Mouse (Mus musculus): ENCODE results near the gene Rabggta.

Rabggta gene

DNA sequence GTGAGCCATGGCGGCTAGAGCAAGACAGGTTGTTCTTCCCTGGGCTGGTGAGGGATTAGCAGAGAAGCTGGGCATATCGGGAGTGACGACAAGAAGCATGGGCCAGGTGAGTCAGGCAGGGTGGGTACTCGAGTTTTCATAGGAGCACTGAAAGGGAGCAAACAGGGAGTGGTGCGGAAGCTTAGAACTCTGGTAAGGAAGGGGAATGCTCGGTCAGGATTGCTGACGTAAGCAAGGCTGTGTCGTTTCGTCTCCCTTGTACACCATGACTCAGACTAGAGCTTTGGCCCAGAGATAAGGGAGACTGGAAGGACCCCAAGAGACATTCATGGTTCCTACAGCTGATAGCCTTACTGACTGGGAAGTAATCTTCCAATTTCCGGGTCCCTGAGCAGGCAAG, 11.8 kb upstream of the Rabggta start:
- no peak for DNase-seq (ENCODE audit: low read depth, low spot score)

DNA sequence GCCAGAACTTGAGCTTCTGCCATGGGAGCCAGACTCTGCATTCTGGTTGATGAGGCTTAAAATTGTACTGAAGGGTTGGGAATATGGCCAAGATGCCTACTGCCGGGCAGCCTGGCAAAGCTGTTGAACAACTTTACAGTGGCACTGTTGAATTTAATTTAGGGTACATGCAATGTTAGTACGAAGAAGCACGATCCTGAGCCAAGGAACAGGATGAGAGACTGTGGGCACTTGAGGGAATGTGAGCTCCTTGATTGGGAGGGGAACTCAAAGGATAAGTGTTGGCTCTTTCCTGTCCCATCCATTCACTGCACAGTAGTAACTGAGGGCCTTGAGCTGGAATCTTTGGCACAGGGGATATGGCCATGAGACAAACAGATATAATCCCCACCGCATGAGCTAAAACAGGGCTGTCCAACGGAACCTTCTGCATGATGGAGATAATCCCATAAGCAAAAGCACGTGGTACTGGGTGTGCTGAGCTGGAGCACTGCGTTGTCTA, 8.5 kb upstream of the Rabggta start:
- DNase-seq (ENCODE audit: low read depth, low spot score), result no peak

DNA sequence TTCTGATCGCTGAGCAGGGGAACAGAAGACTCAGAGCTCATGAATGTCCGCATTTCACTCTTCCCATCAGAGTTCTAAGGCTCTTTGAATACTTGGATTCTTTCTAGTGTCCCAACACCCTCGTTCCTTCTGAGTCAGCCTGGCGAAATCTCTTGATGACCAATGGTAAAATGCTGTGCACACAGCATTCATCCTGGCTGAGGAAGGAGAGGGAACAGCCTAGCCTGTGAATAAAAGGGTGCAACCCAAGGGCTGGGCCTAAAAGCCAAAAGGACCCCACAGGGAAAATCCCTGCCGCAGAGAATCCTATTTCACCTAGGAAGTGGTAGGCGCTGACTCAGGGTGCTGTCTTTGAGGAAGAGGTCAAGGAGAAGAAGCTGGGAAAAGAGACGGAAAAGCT, 8.1 kb upstream of the Rabggta start:
- no peak for DNase-seq (ENCODE audit: low read depth, low spot score)

DNA sequence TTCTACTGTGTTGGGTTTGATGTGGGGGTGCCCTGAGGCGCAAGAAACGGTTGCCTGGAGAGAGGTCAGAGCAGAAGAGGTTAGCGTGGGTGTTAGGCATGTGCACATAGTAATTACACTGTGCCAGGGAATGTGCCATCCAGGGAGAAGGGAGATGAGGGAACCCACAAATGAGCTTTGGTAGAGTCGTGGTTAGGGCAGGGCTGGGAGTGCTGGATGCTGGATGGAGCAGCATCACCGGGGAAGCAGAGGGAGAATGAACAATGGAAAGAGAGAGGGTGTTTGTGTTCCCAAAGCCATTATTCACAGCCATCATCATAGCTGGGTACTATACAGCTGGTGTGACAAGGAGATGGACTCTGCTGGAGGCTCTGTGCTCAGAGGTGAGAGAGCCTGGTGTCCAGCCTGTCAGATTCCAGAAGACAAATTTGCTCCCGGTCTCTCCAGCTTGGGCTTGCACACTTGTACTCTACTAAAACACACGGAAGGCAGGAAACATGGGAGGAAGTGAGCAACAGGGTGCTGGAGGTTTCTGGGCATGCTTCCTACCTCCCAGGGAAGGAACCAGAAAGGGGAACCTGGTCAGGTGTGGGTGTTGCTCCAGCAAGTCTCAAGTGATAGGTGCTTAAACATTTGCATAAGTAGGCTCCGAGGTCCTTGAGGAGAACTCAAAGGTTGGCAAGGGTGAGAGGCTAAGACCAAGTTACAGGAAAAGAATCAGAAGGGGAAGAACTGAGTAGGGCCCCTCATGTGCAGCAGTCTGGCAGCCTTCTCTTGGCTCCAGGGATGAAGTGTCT, 6.0 kb upstream of the Rabggta start:
- no peak for DNase-seq (ENCODE audit: low read depth, low spot score)

DNA sequence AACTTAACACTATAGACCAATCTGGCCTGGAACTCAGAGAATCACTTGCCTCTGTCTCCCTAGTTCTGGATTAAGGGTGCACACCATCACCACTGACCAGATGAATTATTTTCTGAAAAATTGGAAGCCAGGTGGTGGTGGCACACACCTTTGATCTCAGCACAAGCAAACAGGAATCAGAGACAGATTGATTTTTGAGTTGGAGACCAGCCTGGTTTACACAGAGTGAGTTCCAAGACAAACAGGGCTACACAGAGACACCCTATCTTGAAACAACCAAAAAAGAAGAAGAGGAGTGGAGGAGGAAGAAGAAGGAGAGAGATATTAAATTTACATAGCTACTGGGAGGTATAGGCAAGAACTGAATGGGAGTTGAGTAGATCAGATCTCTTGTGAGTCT, 4.2 kb upstream of the Rabggta start:
- DNase-seq (ENCODE audit: low read depth, low spot score), result no peak

DNA sequence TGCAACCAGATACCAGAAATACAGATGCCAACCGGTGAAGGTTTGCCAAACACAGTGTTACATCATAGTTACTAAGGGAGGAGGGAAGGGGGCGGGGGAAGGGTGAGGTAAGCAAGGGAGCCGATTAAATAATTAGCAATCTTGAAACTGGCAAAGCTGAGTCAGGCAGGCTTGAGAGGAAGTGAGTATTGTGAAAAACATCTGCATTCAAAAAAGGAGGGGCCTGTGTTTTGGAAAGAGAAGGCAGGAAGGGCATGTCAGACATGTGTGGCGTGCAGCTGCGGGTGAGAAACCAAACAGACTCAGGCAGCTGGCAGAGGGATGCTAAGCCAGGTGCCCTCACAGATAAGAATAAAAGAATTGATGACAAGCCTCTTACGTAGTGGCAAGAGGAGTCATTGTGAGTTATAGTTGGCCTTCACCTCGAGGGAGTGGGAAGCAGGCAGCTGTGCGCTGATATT, 2.4 kb upstream of the Rabggta start:
- DNase-seq (ENCODE audit: low read depth, low spot score), result no peak

DNA sequence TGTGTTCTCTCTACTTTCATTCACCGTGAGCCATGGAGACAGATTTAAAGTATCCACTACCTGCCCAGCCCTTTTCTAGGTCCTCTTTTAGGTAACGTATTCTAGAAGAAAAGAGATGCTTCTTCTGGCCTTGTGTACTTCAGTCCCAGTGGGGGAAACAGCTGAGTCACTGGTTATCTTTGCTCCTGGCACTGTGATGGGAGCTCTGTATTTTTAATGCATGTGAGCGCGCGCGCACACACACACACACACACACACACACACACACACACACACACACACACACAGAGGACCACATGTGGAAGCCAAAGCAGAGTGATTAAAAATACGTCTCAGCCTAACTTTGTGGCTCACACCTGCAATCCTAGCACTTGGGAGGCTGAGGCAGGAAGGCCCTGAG, 1.4 kb upstream of the Rabggta start:
- DNase-seq (ENCODE audit: low read depth, low spot score), result no peak

DNA sequence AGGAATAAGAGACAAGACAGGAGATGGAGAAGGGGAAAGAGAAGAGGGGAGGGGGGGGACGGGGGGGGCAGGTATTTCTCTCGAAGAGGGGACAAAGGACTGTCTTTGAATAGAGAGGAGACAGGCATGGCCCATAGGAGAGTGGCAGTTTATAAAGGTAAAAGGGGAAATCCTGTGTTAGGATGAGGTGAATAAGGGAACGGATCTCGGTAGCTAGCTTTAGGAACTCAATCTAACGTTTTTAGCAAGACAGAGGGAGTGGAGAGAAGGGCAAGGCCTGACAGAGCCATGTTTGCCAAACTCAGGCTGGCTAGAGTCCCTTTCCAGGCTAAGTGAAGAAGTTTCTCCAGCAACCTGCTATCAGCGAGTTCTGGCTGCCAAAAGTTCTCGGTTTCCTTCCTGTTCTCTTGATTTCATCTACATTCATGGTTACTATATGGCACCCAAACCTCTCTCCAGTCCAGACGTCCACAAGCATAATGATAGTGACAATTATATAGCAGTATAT, 429 bp upstream of the Rabggta start:
- DNase-seq (ENCODE audit: low read depth, low spot score), result no peak

DNA sequence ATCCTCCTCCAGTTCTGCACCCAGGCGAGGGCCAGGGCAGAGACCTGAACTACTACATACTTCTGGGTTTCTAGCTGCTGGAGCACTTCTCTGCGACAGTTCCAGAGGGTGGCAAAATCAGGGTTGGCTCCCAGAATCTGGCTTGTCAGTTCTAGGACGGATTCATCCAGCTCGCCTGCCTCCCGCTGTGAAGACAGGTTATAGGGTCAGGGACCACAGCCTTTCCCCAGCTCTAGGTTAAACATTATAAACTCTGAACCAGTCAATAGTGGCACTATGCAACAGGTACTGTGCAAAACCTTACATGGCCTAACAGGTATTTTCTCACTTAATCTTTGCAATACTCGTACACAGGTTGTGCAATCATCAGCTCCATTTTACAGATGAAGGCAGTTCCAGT, 987 bp downstream of the Rabggta start:
- DNase-seq (ENCODE audit: low read depth, low spot score), result no peak

DNA sequence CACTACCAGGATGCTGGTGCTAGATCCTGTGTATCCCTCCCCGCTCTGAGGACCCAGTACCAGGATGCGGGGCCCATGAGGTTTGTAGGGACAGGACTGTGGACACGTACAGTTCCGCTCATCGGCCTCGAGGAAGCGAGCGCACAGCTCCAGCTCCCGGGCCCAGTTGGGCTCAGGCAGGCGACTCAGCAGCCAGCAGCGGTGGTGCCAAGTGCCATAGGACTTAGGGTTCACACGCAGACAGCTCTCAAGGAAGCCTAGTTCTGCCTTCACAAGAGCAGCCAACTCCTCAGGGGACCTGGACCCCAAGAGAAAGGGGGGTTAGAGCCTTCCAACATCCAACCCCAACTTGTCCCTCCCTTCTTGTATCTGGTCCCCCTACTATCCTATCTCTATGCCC, 1.4 kb downstream of the Rabggta start:
- no peak for DNase-seq (ENCODE audit: low read depth, low spot score)

DNA sequence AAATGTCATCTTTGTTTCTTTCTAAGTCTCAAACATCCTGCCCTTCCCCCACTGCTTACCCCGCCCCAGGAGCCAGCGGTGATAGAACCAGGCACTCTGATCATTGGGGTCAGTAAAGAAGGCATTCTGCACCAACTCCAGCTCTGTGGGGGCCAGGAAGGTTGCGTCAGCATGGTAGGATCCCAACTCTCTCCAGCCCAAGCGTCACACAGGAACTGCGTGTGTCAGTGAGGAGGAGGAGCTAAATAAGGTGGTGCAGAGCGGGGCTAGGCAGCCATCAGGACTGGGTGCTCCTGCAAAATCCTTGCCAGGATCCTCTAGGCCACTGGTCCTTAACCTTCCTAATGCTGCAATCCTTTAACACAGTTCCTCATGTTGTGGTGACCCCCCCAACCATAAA, 2.3 kb downstream of the Rabggta start:
- peak; percentile 66 for DNase-seq (ENCODE audit: low read depth, low spot score)

DNA sequence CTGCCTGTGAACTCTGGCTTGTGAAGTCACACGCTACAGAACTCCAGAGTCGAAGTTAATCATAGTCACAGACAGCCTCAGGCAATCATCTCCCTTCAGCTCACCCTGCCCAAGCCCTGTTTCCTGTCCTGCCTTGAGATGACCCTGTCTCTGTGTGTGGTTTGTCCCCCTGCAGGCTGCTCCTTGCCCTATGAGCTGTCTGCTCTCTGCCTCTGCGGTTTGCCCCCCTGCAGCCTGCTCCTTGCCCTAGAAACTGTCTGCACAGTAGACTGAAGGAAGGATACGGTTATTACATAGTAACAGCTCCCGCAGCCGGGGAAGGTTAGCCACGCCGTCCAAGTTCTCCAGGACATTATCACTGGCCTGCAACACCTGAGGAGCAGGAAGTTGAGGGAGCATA, 5.2 kb downstream of the Rabggta start:
- no peak for DNase-seq (ENCODE audit: low read depth, low spot score)

DNA sequence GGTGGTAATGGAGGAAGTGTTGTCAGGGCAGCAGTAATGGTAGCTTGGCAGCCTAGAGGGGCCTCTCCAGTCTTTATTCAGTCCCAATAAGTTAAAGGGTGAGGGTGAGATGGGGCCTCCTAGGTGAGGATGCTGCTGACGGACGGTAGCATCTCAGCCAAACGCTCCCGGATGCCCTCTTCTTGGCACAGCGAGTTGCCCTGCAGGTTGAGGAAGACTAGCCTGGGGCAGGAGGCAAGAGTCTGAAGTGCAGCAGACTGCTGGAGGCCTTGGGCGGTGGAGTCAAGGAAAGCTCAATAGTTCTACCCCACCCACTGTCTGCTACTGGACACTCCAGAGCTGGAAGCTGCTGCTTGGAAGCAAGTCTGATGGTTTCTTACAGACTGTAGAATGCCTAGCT, 5.8 kb downstream of the Rabggta start:
- no peak for DNase-seq (ENCODE audit: low read depth, low spot score)

DNA sequence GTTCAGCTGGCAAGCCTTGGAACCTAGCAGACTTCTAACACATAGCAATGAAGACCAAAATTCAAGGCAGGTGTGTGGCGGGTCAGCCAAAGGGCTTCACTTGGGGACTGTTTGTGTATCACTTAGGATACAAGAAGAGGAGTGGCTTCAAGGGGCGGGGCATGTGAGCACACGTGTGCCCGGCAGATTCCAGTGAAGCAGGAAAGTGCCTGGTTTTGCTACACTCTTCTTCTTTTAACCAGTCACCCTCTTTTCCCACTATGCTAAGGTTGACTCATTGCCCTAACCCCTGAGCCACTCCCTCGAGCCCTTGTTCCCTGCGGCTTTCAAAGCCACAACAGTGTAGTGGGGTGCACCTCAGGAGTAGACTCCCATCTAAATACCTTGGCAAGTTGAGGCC, 7.2 kb downstream of the Rabggta start:
- peak; percentile 70 for DNase-seq (ENCODE audit: low read depth, low spot score)

DNA sequence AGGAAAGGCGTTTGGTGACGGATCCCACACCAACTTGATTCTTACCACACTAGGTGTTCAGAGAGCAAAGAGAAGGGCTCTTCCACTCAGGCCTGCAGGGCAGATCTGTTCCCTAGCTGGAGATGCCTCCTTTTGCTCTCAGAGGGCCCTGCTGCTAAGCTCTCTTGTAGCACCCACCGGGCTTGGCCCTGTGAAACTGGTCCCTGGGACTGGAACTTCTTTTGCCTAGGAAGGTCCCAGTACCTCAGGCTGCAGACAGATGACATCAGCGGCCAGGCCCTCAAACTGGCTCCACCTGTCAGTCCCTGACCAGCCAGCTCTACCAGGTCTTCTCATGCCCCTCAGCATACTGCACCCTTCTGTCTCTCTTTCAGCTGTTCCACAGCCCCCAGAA, 8.3 kb downstream of the Rabggta start, which contains the start of gene Tgm1:
Gene Tgm1, minus strand, starts transcription at position 198 of the 394 bp plus-strand sequence.
- DNase-seq (ENCODE audit: low read depth, low spot score), result no peak

DNA sequence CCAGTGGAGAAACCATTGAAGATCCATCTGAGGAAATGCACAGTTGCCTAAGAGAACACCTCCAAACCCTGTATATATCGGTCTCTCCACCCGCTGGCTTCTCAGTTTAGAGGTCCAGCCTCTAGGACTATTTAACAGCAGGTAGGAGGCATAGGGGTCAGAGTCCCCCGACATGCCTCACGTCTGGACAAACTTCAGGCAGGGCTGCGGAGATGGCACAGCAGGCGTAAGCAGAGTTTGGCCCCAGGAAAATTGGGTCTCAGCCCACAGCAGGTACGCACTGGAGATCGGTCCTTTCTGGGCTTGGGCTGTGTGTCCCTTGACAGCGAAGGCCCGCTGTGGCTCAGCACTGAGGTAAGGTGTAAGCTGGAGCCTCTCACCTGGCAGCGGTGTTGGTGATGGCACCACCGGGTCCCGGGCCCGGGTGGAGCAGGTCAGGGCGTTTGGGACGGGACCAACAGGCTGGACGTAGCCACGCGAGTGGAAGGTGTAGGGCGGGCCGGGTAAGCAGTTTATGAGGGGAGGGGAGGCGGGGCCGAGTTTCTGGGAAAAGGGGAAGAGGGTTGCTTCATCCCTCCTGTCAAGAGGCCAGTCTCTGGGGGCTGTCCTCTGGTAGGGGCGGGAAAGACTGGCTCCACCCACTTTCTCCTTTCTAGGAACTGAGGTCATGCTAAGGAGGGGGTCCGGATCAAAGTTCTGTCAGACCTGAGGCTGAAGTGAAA, 8.9 kb downstream of the Rabggta start:
- DNase-seq (ENCODE audit: low read depth, low spot score), result peak; percentile 90

DNA sequence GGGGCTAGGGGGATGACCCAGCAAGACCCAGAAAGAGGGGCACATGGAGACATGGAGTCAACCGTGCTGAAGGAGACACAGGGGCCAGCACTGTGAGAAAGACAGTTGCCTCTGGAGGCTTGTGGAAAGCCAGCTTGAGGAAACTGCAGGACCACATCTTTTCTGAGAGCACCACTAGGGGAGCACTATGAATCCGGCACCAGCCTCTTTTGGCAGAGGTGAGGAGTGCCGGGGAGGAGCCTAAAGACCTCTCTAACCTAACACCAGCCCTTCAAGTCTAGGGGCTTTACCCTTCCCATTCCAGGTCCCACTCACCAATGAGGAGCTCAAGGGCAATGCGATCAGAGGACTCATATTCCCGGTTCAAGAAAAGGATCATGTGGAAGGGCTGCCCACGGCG, 10.3 kb downstream of the Rabggta start:
- DNase-seq (ENCODE audit: low read depth, low spot score), result peak; percentile 84

DNA sequence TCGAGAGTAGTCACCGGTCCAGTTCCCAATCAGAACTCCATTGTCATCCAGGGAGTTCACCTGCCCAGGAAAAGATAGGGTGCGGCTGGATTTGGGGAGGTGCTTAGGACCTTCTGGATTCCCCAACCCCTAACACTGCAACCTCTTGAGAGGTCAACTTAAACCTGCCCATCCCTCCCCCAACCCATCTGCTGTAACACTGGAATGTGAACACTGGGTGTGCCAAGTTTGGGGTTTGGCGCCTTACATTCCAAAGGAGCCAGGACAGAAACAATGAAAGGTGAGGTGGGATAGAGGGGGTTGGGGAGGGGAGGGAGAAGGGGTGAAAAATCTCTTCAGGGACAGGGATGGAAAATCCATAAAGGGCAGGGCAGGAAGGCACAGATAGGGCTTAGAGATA, 12.6 kb downstream of the Rabggta start:
- DNase-seq (ENCODE audit: low read depth, low spot score), result peak; percentile 99

DNA sequence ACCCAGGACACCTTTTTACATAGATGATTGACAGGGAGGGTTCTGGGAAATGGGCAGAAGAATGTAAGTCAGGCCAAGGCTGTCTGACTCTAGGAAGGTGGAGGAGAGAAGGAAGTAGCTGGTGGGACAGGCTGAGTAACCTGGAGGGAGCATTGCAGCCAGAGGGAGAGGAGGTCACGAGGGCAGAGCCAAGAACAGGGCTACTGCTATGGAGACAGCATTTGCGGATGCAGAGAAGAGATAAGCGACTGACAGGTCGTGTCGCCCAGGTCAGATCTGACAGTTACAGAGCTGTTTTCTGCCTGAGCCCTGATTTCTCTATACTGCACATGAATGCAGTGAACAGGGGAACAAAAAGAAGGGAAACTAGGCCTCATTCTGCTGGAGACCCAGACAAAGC, 14.7 kb downstream of the Rabggta start:
- DNase-seq (ENCODE audit: low read depth, low spot score), result no peak

DNA sequence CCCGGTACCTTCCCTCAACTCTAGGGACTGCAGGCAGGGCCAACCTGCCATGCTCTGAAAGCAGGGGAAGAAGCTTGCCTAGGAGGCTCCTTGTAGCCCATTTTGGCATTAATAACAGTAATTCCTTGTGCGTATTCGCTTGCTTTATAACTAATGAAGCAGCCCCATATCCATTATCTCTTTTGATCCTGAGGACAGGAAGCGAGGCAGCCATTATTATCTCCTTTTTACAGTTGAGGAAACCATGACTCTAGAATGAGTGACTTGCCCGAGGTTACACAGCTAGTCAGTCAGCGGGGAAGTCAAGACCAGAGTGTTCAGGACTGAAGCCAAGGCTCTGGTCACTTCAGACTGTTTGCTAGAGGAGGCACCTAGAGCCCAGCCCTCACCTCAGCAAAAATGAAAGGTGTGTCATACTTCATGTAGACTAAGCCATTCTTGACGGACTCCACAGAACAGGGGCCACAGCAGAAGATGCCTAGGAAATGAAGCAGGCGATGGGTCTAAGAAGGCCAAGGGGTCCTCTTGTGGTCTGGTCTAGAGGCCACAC, 15.9 kb downstream of the Rabggta start:
- no peak for DNase-seq (ENCODE audit: low read depth, low spot score)

DNA sequence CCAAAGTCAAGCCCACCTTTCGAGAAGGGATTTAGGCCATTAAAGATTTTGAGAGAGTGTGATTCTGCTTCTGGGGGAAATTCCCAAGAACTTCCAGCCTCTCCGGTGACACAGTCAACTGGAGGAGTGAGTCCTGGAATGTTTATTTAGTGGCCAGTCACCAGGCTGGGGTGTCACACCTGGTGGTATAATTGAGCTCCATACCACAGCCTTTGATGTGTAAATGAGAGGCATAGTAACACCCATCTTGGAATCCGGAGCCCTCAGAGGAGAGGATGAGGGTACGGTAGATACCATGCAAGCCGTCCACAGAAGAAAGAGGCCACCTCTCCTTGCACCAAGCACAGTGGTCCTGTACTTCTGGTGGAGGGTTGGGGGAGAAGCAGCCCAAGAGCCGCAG, 19.3 kb downstream of the Rabggta start:
- peak; percentile 50 for DNase-seq (ENCODE audit: low read depth, low spot score)

DNA sequence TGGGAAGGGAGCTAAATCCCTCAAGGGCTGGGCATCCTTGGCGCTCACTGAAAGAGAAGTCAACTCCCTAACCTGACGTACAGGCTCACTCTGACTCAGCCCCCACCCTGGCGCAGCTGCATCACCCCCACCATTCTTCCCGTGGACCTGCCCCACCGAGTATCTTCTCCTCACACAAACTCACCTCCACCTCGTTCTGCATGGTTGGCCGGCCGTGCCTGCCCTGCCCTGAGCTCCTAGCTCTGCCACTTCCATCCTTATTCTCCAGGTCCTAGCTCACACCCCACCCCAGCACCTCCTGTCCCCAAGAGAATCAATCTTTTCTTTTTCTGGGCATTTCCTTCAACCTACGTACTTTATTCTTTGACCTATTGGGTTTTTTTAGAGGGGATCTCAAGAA, 20.9 kb downstream of the Rabggta start:
- DNase-seq (ENCODE audit: low read depth, low spot score), result no peak

Data from R1 (cell line).